Mouse (Mus musculus): Measurements from ENCODE around the gene Praf2.

DNA sequence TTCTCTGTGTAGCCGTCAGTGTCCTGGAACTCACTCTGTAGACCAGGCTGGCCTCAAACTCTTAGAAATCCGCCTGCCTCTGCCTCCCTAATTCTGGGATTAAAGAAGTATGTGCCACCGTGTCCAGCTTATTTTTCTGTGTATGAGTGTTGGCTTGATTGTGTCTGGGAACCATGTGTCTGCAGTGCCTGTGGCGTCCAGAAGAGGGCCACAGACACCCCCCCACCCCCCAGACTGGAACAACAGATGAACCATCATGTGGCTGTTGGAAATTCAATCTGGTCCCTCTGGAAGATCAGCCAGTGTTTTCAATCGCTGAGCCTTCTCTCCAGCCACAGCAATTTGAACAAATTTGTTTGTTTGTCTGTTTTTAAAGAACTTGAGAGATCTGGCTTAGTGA is 15.2 kb downstream of the Praf2 start:
- TF ChIP-seq CTCF (IDR thresholded peaks at IDR 0.05; ENCODE audit: low read depth, low read length) (no peak), EP300 (IDR thresholded peaks at IDR 0.05; ENCODE audit: insufficient read depth, low read depth, low read length) (no peak)
